Mouse (Mus musculus) liver, adult 2 months (tissue): Measurements from ENCODE around the gene Ece1.

Experiments
- CTCF ChIP-seq: fragments of 200-500 bp; IDR thresholded peaks from 2 replicates; pipeline ENCODE4 v1.5.1; 2011; ENCODE audit warnings: low read depth, low read length, control low read depth
- POLR2A ChIP-seq: fragments of 200-500 bp; IDR thresholded peaks from 2 replicates; pipeline ENCODE4 v1.6.1; 2011; ENCODE audit warnings: low read length, control low read depth; ENCODE audit not compliant: insufficient read depth; ENCODE audit errors: extremely low read depth

GRCm38 (mm10) chr4:137838791-137839190 is 23.2 kb upstream of the Ece1 start:
- TF ChIP-seq CTCF (no peak), POLR2A (no peak)
